Mouse (Mus musculus) common myeloid progenitor, adult 5-6 weeks (primary cell): Measurements from ENCODE around the gene Tceanc2. TPM values are rescaled to one million over a fixed set of nuclear protein-coding genes. Genes with fewer than 3 reads are reported as not detected.

Experiments
- ATAC-seq: replicated peaks from 2 replicates; pipeline ENCODE4 v1.8.0; 2016; ENCODE audit warnings: low read depth, mild to moderate bottlenecking, moderate TSS enrichment, inconsistent platforms; ENCODE audit not compliant: poor library complexity, severe bottlenecking
- total RNA-seq: library from RNA; stranded (forward); fragments of 200-1000, 187-1606 nt; gene quantifications from 2 replicates; pipeline ENCODE4 v1.2.3, GENCODE M21; 2017

Tceanc2 gene
- total RNA-seq, 1 experiment from 2014 or later: 25.0 TPM

DNA sequence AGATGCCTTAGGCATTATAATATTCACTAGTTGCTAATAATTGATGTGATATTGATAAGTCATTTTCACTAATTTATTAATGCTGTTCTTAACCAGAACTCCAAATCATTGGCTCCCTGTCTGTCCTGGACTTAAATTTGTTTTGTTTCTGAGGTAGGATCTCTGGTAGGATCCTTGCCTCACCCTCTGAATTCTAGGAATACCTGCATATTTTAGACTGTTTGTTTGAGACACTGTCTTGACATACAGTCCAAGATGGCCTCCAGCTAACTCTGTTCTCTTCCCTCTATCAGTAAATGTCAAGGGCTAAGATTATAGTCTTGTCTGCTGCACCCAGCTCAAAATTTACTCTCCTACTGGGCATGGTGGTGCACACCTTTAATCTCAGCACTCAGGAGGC lies 1.8 kb upstream of the Tceanc2 start:
- no peak for ATAC-seq

DNA sequence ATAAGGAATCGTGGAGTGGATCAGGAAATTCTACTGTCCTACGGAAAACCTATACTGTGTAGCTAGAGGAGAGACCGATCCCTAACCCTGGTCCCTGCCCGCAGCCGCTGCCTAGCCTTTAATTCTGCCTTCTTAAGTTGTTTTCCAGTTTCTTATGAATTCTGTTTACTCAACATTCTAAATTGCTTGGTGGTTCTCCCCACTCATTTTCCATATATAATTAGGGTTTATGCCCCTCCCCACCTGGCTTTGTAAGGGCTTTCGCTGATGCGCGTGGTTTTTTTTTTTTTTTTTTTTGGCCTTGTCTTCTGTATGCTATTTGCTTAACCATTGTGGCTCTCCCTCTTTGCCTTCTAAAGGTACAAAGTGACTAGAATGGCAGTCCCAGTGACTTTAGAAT lies 645 bp upstream of the Tceanc2 start:
- ATAC-seq: 0 out of 2 replicates have a peak, but pooled peaks have one; percentile 0

GRCm38 (mm10) chr4:107178182-107178829 lies 610 bp downstream of the Tceanc2 start, which contains the start of gene Tmem59:
Gene Tmem59, plus strand, starts transcription at chr4:107178399.
- ATAC-seq: peak; percentile 81

GRCm38 (mm10) chr4:107177506-107177905 lies 1.4 kb downstream of the Tceanc2 start:
- no peak for ATAC-seq

DNA sequence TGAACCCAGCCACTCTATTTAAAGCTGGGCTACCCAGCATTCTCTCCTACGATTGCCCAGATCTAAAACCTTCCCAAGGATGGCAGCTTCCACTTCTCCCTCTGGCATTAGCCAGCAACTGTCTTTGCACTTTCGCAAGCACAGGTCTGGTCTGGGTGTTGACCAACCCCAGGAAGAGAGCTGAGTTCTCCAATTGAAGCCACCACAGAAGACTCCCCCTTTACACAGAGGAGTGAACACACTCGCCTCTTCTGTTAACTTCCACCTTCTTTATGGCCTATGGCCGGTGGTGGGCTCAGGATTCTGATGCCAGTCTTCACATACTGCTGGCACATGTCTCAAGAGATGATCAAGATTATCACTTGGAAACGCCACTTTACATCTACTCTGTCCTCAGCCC lies 11.1 kb downstream of the Tceanc2 start:
- ATAC-seq: peak; percentile 74

GRCm38 (mm10) chr4:107166700-107167099 lies 12.2 kb downstream of the Tceanc2 start:
- no peak for ATAC-seq

- peak; percentile 93 for ATAC-seq
Observed at GRCm38 (mm10) chr4:107163756-107164587, 14.9 kb downstream of the Tceanc2 start.

DNA sequence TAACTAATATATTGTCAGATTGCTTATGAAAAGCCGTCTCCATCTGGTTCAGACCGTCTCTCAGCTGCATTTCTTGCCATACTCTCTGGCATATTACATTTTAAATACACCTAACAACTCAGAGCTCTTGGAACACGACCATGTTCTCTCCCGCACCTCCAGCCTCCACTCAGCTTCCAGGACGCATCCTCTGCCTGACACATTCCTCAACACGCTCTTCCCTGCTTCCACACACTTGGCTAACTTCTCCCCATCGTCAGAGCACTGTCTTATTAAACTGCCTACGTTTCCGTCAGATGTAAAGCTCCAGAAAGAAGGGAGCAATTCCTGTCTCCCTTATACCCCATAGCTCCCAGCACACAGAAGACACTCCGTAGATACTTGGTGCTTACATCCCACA lies 15.6 kb downstream of the Tceanc2 start:
- ATAC-seq: no peak

DNA sequence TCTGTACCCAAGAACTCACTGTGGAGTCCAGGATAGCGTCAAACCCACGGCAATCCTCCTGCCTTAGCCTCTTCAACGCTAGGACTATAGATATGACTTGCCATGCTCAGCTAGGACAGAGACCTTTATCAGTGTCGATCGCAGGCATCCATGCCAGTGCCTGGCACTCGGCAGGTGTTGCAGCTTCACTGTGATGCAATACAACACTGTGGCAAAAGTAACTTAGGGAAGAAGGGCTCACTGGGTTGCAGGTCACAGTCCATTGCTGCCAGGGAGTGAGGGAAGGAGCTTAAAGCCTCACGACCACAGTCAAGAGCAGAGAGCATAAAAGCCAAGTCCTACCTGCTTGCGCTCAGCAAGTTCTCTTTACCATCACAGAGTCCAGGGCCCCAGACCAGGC lies 18.7 kb downstream of the Tceanc2 start:
- ATAC-seq: no peak

GRCm38 (mm10) chr4:107159166-107159773 lies 19.6 kb downstream of the Tceanc2 start:
- ATAC-seq: no peak

- no peak for ATAC-seq
Observed at GRCm38 (mm10) chr4:107156983-107157401, 21.9 kb downstream of the Tceanc2 start.

DNA sequence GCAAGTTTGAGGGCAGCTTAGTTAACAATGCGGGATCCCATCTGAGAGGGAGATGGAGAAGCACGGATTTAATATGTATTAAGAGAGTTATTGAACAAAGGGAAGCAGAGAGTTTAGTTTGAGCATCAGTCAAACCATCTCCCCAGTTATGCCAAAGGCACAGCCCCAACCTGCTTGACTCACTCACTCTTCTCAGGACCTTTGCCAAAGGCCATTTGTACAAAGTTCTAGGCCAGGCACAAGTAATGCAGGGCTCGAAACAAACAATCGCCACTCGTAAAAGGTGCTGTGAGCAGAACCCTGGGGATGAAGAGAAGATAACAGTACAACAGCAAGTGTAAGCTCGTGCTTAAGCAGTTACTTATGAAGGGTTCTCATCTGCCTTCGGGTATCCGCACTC lies 26.3 kb downstream of the Tceanc2 start:
- ATAC-seq: no peak

- ATAC-seq: no peak
Observed at GRCm38 (mm10) chr4:107150991-107151390, 27.9 kb downstream of the Tceanc2 start.

DNA sequence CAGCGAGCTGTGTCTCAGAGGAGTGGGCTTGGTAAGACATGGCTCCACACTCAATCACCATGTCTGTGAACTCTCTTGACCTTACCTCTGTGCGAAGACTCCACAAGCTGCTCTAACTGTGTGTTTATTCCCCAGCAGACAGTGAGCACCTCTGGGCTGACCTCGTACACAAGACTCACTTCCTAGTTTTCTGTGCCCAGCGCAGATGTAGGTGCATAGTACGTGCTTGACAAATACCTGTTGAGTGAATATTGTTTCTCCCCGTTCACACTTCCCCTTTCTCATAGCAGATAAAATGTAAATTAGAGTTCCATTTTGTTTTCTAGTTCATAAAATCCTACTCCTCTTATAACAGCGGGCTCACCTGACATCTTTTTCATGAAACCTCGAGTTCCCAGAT lies 35.4 kb downstream of the Tceanc2 start:
- no peak for ATAC-seq

DNA sequence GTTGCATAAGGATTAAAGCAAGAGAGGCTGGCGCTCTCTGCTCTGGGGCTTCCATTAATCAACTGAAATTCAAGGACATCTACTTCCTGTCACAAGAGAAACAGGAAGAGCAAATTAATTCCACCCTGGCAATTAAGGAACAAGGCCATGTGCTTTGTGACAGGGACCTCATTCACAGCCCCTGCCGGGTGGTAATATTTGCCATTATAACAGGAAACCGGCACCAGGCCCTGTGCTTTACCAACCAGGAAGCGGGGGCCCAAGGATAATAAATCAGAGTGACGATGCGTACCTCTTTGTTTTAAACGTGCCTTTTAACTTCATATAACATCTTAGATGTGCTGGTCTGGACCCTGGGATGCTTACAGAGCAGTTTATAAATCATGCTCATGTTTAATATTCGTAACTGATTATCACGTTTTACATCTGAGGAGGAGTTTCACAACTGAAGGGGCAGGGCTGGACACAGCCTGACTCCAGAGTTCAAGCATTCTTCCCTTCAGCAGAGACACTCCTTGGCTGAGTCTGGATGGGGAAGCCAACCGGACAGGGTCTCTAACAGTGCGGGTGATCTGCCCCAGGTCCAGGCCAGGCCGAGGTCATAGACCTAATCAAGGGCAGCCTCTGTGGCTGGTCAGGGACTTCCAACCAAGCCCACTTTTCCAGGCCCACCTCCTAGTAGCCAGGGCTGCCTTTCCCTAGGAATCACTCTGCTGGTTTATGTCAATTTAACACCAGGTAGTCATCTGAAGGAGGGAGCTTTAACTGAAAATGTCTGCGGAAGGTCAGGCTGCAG lies 38.9 kb downstream of the Tceanc2 start:
- peak; percentile 79 for ATAC-seq

- no peak for ATAC-seq
Observed at GRCm38 (mm10) chr4:107138948-107139835, 39.7 kb downstream of the Tceanc2 start.

GRCm38 (mm10) chr4:107136531-107136930 lies 42.4 kb downstream of the Tceanc2 start:
- ATAC-seq: no peak

GRCm38 (mm10) chr4:107135663-107136062 lies 43.3 kb downstream of the Tceanc2 start:
- ATAC-seq: no peak

- no peak for ATAC-seq
Observed at GRCm38 (mm10) chr4:107134891-107135290, 44.0 kb downstream of the Tceanc2 start.
